Mouse (Mus musculus): ENCODE results near the gene Ntng2.

DNA sequence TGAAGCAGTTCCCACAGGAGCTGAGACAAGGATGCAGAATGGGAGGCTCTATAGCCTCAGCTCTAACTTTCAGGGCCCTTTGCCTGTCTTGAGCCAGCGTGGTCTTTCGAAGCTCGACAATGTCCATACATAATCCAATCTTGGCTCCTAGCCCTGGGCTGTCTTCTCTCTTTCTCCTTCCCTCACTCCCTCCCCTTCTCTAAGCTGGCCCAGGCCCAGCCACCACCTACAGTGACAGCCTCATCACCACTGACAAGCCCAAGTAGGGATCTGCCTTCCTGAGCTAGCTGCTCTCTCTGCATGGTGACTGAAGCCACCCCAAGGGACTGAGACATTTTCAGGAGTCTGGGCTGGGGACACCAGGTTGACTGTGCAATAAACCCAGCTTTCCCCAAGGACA is 6.5 kb downstream of the Ntng2 start:
- no peak for TF ChIP-seq CTCF (IDR thresholded peaks at IDR 0.05; ENCODE audit: extremely low read depth, insufficient read depth, low read length)
- TF ChIP-seq POLR2A (IDR thresholded peaks at IDR 0.05; ENCODE audit: extremely low read depth, insufficient read depth, low read length) = no peak

All from cortical plate, adult 2 months (tissue).